Mouse (Mus musculus) small intestine, adult 2 months (tissue): ENCODE measurements around the gene 2200002D01Rik.

Source experiments
- CTCF ChIP-seq: fragments of 200-500 bp; IDR thresholded peaks from 2 replicates; pipeline ENCODE4 v1.5.1; 2012; ENCODE audit warnings: low read depth, mild to moderate bottlenecking, control low read depth, inconsistent platforms, low read length, moderate library complexity, mixed read lengths; ENCODE audit not compliant: insufficient replicate concordance, insufficient read length; ENCODE audit errors: extremely low read depth
- POLR2A ChIP-seq: fragments of 200-500 bp; IDR thresholded peaks from 2 replicates; pipeline ENCODE4 v1.6.1; 2012; ENCODE audit warnings: low read depth, mild to moderate bottlenecking, control low read depth, inconsistent platforms, low read length, moderate library complexity

- TF ChIP-seq POLR2A, result no peak
- TF ChIP-seq CTCF, result no peak
These were observed 43.6 kb upstream of the 2200002D01Rik start for GRCm38 (mm10) chr7:29291616-29292457.
